Mouse (Mus musculus): Measurements from ENCODE around the gene Styk1.

GRCm38 (mm10) chr6:131353352-131353919 lies at the start of gene Styk1:
- TF ChIP-seq CTCF (conservative IDR thresholded peaks at IDR 0.05; ENCODE audit: low read length) = peak; percentile 57
- TF ChIP-seq POU5F1 (IDR thresholded peaks at IDR 0.05; ENCODE audit: borderline replicate concordance, low read length) = no peak
- no peak for TF ChIP-seq NANOG (IDR thresholded peaks at IDR 0.05; ENCODE audit: borderline replicate concordance, low read length)
